Mouse (Mus musculus) right cerebral cortex, postnatal 14 days (tissue): ENCODE data around the gene Olfr45.
"Not testable (repeated sequence)": the region's sequence is repeated elsewhere in the genome, so short reads cannot be mapped to it uniquely, and the experiment has no call there.

ENCODE experiments used
- DNase-seq: peaks from one replicate; pipeline ENCODE4 v3.0.0; 2022

Gene Olfr45

DNA sequence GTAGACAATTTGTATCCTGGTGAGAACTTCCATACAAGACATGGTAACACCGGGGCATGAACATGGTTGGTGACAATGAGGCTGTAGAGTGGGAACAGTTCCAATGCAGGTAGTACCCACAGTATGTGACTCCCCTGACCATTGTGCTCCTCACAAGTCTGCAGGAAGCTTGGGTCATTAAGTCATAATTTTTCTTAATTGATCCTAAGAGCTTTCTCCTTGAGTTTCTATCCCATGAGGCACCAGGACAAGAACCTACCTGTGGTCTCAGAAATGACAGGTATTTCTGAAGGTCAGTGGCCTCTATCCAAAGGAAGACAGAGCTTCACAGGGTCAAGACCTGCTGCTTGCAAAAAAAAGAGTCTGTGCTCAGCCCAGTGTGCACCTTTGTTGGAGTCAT, at the start of gene Olfr45:
Gene Olfr45 (plus strand): TSS at position 301 of the 400 bp plus-strand sequence.
- no peak for DNase-seq

DNA sequence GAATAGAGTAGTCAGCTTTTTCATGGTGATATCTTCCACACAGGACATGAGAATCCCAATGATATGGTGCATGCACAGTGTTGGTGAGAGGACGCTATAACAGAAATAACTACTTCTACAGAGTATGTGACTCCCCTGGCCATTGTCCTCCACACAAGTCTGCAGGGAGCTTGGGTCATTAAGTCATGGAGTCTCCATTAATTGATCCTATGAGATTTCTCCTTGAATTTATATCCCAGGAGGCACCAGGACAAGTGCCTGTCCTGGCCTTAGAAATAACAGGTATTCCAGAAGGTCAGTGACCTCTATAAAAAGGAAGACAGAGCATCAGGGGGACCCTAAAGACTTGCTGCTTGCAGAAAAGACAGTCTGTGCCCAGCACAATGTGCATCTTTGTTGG, 35.6 kb upstream of the Olfr45 start, which contains the start of gene Olfr53:
Gene Olfr53 (plus strand): TSS at position 301 of the 400 bp plus-strand sequence.
- DNase-seq = no peak

DNA sequence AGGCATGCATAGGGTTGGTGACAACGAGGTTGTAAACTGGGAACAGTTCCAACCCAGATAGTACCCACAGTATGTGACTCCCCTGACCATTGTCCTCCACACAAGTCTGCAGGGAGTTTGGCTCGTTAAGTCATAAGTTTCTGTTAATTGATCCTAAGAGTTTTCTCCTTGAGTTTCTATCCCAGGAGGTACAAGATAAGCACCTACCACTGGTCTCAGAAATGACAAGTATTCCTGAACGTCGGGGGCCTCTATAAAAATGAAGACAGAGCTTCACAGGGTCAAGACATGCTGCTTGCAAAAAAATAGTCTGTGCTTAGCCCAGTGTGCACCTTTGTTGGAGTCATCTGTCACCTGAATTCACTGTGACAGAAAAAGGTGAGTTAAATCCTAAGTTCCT, 22.1 kb upstream of the Olfr45 start, which contains the start of gene Olfr539:
Gene Olfr539 (plus strand): TSS at position 301 of the 400 bp plus-strand sequence.
- no peak for DNase-seq

DNA sequence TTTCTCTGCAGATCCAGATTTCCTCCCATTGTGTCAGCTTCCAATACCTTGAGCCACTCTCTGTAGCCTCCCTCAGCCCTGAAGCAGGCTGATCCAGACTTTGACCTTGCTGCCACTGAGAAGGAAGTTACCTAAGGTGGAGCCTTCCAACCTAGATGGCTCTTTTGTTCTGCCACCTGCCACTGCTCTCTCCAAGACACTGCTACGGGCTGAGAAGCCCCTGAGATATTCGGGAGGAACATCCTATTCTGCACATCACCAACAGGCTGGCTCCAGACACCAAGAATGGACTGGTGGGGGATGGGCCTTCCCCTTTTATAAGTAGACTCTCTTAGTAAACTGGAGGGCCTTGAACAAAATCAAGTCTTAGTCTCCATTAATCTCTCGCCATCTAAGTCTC, 11.1 kb upstream of the Olfr45 start:
- DNase-seq = not testable (repeated sequence)

DNA sequence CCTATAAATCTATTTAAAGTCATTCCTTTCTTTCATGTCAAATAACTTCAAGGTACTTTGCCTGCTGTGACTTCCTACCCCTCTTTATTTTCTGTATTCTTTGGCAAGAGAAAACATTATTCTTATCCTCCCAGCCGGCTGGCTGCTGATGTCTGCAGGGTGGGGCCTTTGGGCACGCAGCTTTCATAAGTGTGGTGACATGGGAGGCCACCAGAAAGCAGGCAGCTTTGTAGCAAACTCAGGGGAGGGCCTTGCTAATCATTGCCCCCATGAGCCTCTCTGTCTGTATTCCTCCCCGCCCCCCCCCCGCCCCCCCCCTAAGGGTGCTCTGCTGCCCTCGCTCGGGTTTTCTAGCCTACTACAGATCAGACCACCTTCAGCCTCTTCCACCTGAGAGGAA, 5.9 kb upstream of the Olfr45 start:
- DNase-seq = no peak

DNA sequence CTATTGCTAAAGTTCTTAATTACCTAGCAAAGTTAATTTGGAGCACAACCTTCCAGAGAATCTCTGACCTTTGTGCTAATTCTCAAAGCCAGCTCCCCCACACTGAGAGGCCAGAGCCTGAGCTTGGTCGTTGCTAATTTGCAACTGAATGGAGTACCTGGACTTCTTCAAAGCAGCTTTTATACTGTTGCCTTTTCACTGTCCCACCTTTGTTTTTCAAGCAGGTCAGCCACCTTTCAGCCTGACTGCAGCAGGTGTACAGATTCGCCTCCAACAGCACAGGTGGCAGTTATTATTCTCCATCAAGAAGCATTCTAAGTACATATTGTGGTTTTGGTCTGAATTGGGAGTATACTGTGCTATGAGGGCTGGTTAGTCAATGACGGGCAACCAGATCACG, 2.2 kb upstream of the Olfr45 start:
- not testable (repeated sequence) for DNase-seq

DNA sequence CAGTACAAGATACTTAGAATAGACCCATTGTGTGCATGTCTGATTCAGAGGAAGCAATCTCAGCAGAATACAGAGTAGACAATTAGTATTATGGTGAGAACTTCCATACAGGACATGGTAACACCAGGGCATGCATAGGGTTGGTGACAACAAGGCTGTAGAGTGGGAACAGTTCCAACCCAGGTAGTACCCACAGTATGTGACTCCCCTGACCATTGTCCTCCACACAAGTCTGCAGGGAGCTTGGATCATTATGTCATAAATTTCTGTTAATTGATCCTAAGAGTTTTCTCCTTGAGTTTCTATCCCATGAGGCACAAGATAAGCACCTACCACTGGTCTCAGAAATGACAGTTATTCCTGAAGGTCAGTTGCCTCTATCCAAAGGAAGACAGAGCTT, 15.2 kb downstream of the Olfr45 start, which contains the start of gene Olfr541:
Gene Olfr541 (plus strand): TSS at position 301 of the 400 bp plus-strand sequence.
- no peak for DNase-seq

DNA sequence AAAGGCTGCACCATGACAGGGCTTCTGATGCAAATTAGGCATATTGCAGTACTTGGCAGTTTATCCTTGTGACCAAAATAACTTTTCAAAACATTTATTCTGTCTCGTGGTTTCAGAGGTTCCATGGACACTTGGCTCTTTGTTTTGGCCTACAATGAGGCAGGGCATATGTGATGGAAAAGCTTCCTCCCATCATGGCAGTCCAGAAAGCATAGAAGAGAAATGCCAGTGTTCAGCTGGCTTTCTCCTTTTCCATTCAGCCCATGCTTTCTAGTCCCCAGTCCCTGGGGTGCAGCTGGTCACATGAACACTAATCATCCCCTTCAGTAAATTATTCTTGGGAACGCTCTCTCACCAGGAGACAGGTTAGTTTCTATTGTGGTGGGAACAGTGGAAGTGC, 24.6 kb downstream of the Olfr45 start:
- no peak for DNase-seq

DNA sequence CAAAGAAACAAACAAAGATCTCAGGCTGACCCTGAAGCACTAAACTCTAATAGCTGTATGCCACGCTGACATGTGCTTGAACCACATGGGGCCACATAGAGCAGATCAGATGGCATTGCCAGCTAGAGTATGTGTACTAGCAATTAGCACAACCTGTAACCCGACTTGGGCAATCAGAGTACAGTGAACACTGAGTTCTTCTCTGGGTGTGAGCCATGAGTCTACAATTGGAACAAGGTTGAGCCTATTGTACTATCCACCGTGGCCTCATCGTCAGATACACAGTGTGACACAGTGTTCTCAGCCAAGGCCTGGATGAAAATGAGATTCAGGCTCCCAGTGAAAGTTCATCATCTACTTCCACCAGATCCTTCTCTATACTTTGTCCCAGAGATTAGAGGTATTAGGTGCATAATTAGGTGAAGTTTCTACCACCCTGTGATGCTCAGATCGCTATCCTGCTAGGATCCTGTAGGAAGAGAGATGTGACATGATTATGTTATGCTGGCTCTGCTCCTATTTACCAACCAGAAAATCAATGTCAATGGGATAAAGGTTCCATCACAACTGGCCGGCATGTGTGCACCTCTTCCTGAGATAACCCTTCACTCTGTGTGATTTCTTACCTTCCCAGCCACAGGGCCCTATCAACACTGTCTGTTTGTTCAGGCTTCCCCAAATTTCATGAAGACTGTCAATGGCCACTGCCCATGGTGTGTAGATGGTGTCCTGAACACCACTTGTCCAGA, 26.0 kb downstream of the Olfr45 start:
- DNase-seq = no peak

DNA sequence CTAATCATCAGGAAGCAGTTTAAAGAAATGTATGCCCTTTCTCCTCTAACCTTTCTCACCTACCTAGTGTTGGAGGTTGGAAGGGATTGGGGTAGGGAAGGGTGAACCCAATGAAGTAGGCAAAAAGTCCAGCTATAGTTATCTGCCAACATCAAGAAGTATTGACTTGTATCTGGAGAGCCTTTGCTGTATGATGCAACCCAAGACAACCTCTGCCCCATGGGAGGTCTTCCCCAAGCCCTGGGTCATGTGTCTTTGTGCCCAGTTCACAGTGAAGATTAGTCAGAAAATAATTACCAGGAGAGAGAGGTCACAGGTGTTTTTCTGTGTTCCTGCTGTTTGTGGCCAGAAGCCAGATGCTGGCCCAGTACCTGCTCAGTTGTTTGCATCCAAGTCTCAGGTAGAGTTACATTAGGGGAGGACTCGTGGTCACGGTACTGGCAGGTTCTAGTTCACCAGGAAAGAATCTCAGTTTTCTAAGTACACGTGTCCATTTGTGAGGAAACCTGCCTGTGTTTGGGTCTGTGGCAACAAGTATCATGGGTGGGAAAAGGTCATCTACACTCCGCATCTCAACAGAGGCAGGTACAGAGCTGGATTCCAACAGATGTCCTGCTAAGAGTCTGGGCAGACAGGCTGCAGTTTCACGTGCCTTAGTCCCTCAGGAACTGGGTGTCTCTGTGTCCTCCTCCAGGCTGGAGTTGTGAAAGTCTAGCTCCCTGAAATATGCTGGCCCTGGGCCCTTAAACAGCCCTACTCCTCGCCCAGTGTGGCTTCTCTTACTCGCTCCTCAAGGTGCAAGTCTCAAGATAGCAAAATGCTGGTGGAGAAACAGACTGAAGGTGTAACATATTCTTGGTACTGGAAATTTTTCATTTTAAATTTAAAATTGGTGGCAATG, 35.7 kb downstream of the Olfr45 start:
- no peak for DNase-seq

DNA sequence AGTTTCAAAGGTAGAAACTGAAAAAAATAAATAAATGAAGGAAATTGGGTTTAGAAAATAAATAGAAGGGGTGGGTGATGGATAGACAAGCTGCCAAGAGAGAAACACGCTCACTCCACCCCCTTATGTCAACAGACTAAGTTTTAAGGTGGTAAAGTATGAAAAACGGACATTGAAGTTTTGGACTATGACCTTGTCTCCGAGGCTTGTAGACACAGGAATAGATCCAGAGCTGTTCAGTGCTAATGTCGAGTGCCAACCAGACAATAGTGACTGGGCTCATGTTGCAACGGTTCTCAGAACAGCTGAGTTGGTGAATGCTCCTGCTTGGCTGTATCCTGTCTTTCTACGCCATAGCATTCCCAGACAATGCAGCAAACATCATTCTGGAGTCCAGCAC, 39.3 kb downstream of the Olfr45 start:
- no peak for DNase-seq

DNA sequence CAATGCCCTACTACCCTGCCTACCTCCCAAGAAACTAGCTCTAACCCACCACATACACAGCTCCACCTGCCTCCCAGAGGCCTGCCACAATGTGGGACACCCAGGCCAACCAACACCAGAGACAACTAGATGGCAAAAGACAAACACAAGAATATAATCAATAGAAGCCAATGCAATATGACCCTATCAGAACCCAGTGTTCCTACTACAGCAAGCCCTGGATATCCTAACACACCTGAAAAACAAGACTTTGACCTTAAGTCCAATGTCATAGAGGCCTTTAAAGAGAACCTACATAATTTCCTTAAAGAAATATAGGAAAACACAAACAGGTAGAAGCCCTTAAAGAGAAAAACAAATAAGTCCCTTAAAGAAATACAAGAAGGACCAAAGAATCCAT, 43.8 kb downstream of the Olfr45 start:
- DNase-seq = no peak

DNA sequence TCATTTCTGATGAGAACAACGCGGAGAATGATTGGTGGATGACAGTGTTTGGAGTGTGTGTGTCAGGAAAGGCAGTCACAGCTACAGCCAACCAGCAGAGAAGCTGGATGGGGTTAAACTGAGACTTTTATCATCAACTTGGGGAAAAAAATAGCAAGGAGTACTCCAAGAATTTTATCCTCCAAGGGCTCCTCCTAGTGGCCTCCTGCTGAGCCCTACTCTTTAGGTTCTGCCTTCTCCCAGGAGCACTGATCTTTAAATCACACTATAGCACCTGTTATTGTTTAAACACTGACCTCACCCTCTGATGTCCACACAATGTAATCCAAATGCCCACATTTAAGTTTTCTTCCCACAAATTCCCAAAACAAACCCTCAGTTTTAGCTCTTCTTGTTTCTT, 51.4 kb downstream of the Olfr45 start:
- DNase-seq = no peak
